Mouse (Mus musculus): ENCODE measurements around the gene Atpaf1. TPM values are rescaled to one million over a fixed set of nuclear protein-coding genes. Genes with fewer than 3 reads are reported as not detected.

The Atpaf1 gene
- total RNA-seq, 2 experiments from 2014 or later = 49.6 to 60.5 TPM

- DNase-seq = no peak
Observed at GRCm38 (mm10) chr4:115848990-115849677, 64.5 kb downstream of the Atpaf1 start.

DNA sequence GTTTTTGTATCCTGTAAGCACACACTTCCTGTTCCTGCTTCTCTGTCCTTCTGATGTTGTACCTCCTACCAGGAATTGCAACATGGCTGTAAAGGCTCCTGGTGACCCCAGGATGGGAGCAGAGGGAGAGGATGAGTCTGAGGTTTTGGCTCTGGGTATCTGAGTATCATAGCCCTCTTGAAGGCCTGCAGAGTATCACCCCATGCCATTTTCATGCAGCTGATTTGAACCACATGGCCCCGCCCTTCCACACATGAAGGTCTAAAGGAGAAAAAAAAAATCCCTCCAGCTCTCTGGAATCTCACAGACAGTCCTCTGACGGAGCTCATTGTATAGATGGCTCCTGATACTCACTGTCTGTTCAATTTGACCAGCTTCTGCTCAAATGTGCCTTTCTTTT, 65.5 kb downstream of the Atpaf1 start:
- no peak for DNase-seq

DNA sequence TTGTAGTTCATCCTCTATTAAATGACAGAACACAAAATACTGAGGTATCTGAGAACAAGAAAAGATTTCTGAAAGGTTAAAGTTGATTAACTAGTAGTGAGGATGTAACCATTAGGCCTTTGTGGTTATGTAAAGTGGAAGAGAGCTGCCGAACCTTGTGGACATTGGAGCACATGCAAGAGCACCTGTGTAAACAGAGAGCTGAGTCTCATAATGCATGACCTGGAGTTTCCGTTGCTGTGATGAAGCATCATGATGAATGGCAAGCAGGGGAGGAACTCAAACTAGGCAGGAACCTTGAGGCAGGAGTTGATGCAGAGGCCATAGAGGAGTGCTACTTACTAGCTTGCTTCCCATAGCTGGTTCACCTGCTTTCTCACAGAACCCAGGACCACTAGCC, 66.0 kb downstream of the Atpaf1 start:
- no peak for DNase-seq

GRCm38 (mm10) chr4:115851569-115851968, 67.0 kb downstream of the Atpaf1 start:
- no peak for DNase-seq

- DNase-seq = no peak
Observed at GRCm38 (mm10) chr4:115855100-115855499, 70.5 kb downstream of the Atpaf1 start.

GRCm38 (mm10) chr4:115855609-115856008, 71.0 kb downstream of the Atpaf1 start:
- no peak for DNase-seq

DNA sequence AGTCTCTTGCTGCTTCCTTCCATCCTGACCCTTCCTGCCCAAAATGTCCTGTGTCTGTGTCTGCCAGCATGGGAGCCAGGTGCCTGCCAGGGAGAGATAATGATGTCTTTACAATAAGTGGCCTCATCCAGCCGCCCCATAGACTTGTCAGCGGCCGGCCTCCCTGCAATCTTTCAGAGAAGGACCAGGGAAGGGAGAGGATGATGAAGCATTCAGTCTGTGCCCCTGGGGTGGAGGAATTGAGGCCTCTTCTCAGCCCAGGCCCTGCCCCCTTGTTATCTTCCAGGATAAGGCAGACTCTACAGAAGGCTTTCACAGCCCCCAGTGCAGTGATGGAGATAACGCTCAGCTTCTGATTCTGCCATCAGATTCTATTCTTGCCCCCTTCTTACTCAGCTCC, 71.7 kb downstream of the Atpaf1 start:
- no peak for DNase-seq

DNA sequence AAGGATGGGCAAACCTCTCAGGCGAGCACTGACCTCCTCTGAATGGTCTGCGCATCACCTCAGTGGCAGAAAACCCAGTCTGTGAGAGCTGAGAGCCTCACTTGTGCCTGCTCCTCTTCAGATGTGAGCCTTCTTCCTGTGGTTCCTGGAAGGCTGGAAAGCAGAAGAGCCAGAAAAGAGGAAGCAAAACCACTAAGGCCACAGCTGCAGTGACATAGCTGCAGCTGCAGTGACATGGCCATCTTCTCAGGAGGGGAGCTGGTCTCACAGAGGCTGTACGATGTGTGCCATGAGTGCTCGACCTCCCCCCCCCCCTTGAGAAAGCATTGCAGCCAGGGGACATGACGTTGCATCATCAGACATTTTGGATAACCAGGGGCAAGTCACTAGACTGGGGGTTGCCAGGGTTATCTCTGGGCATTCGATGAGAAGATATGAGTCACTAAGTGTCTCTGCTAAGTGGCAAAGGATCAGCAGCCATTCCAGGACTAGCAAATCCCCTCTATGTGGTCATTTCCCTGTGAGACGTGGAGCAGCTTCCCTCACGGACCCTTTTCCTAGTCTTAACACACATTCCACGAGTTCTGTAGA, 72.8 kb downstream of the Atpaf1 start:
- DNase-seq = no peak

DNA sequence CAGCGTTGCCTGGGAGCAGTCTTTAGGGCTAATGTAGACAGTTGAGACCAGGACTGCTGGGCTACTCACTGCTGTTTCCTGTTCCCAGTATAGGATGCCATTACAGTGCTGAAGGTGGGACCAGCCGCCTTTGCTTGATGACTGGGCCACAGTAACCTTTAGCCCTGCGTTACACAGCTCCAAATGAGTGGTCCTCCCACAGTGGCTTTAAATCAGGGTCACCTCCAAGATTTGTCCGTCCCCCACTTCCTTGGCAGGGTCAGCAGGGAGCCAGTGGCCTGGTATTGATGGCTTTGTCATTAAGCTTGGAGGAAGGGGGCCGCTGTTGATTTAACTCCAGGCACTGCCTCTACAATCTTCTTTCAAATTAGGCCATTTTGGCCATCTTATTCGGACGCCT, 78.7 kb downstream of the Atpaf1 start:
- no peak for DNase-seq

DNA sequence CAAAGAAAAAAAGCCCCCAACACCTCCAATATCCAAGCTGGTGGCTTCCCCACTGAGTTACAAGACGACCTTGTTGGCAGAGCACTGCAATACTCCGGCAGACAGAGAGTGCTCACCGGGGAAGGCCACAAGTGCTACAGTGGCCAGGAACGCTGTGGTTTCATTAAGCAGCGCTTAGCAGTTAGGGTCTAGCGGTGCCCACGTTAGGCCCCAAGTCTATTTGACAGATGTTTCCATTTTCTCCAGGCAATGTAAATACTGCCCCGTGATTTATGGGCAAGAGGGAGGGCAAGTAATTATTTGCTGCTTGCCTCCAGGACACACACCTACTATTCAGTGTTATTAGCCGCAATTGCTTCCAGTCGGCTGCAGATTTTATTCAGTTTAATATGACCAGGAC, 79.3 kb downstream of the Atpaf1 start:
- no peak for DNase-seq

Other genes starting within 250 kb of the Atpaf1 start
- gene Cyp4a31, start 221.2 kb upstream of the Atpaf1 start, total RNA-seq (2021) = not detected
- gene Cyp4a32, start 183.8 kb upstream of the Atpaf1 start, total RNA-seq (2021) = not detected
- gene Cyp4b1, start 137.1 kb upstream of the Atpaf1 start, total RNA-seq (2021) = 1 to 10 TPM in 1 of 2 experiments, under 1 TPM in 1; 0.66 to 1.2 TPM
- gene Efcab14, start 47.1 kb upstream of the Atpaf1 start, total RNA-seq (2021) = 10 to 100 TPM; 46.9 to 53.8 TPM
- gene Tex38, start 3.8 kb upstream of the Atpaf1 start, total RNA-seq (2021) = not detected
- gene Mob3c, start 43.3 kb downstream of the Atpaf1 start, total RNA-seq (2021) = 1 to 10 TPM; 4.6 to 5.1 TPM
- gene Mknk1, start 54.4 kb downstream of the Atpaf1 start, total RNA-seq (2021) = 10 to 100 TPM; 43.0 to 45.1 TPM
- gene Kncn, start 99.6 kb downstream of the Atpaf1 start, total RNA-seq (2021) = under 1 TPM in 1 of 2 experiments, not detected in 1; 0.35 TPM
- gene 6430628N08Rik, start 105.9 kb downstream of the Atpaf1 start, total RNA-seq (2021) = not detected
- gene Dmbx1, start 155.1 kb downstream of the Atpaf1 start, total RNA-seq (2021) = not detected
- 100 to 1,000 TPM; 144 to 145 TPM for gene Faah, start 233.1 kb downstream of the Atpaf1 start, total RNA-seq (2021)

Measured in layer of hippocampus, postnatal 36 days (tissue).